Mouse (Mus musculus) C2C12 (cell line): ENCODE results near the gene Olfr1360.
"Not testable (repeated sequence)": the region's sequence is repeated elsewhere in the genome, so short reads cannot be mapped to it uniquely, and the experiment has no call there.

Experiments used
- CEBPB ChIP-seq: IDR thresholded peaks from one replicate; pipeline ENCODE4 v1.6.1; 2011; ENCODE audit warnings: low read depth, mild to moderate bottlenecking, control low read depth, moderate library complexity
- CTCF ChIP-seq: IDR thresholded peaks from one replicate; pipeline ENCODE4 v1.5.1; 2011; ENCODE audit not compliant: control insufficient read depth, insufficient read depth, insufficient read length
- USF1 ChIP-seq: IDR thresholded peaks from one replicate; pipeline ENCODE4 v1.6.1; 2011; ENCODE audit warnings: low read depth, mild to moderate bottlenecking, control low read depth, moderate library complexity

- TF ChIP-seq USF1, CTCF: not testable (repeated sequence)
- TF ChIP-seq CEBPB = peak; percentile 22
Observed at GRCm38 (mm10) chr13:21721757-21722372, 44.7 kb upstream of the Olfr1360 start, which contains the start of gene Hist1h2bm.
